Mouse (Mus musculus): Measurements from ENCODE around the gene Lclat1. TPM values are rescaled to one million over a fixed set of nuclear protein-coding genes. Genes with fewer than 3 reads are reported as not detected.
"Not testable (repeated sequence)": the region's sequence is repeated elsewhere in the genome, so short reads cannot be mapped to it uniquely, and the experiment has no call there.

Lclat1 gene
- polyA plus RNA-seq, 1 experiment: 12.4 TPM

- no peak overlapping the region for H3K4me3 ChIP-seq (replicated peaks; ENCODE audit: insufficient read depth, low read depth, low read length)
- no peak for TF ChIP-seq POLR2A (IDR thresholded peaks at IDR 0.05; ENCODE audit: borderline replicate concordance, insufficient read depth, low read length)
- no peak for TF ChIP-seq CTCF (IDR thresholded peaks at IDR 0.05; ENCODE audit: borderline replicate concordance, insufficient read depth, low read depth, low read length)
Observed at GRCm38 (mm10) chr17:73275066-73275465, 167.3 kb downstream of the Lclat1 start.

GRCm38 (mm10) chr17:73277770-73278169 lies 170.0 kb downstream of the Lclat1 start:
- H3K27me3 ChIP-seq (ENCODE audit: control insufficient read depth, insufficient read depth, low read length): no peaks in the 10 kb centered on the region
- no peak for TF ChIP-seq POLR2A (IDR thresholded peaks at IDR 0.05; ENCODE audit: borderline replicate concordance, insufficient read depth, low read length)
- TF ChIP-seq CTCF (IDR thresholded peaks at IDR 0.05; ENCODE audit: borderline replicate concordance, insufficient read depth, low read depth, low read length): no peak
- no peak overlapping the region for H3K27ac ChIP-seq (ENCODE audit: insufficient read depth, low read length)
- H3K4me1 ChIP-seq (ENCODE audit: control insufficient read depth, insufficient read depth, low read length): no peaks in the 10 kb centered on the region
- DNase-seq: no peak
- 92% methylated on average over 4 of the region's 4 CpGs for WGBS
- H3K4me3 ChIP-seq (replicated peaks; ENCODE audit: insufficient read depth, low read depth, low read length): no peak overlapping the region

More at GRCm38 (mm10) chr17:73275066-73275465, 167.3 kb downstream of the Lclat1 start:
- H3K27ac ChIP-seq (ENCODE audit: insufficient read depth, low read length): no peak overlapping the region
- H3K27me3 ChIP-seq (ENCODE audit: control insufficient read depth, insufficient read depth, low read length): no peaks in the 10 kb centered on the region
- no peak for DNase-seq
- H3K4me1 ChIP-seq (ENCODE audit: control insufficient read depth, insufficient read depth, low read length): peaks cover 10% of the 10 kb centered on the region
- WGBS: 94% methylated on average over 10 of the region's 10 CpGs

GRCm38 (mm10) chr17:73282702-73283101 lies 174.9 kb downstream of the Lclat1 start:
- DNase-seq; H3K4me1 ChIP-seq (ENCODE audit: control insufficient read depth, insufficient read depth, low read length); H3K4me3 ChIP-seq (replicated peaks; ENCODE audit: insufficient read depth, low read depth, low read length); H3K27ac ChIP-seq (ENCODE audit: insufficient read depth, low read length); H3K27me3 ChIP-seq (ENCODE audit: control insufficient read depth, insufficient read depth, low read length): not testable (repeated sequence)
- 57% methylated on average over 6 of the region's 6 CpGs for WGBS

GRCm38 (mm10) chr17:73284301-73284700 lies 176.5 kb downstream of the Lclat1 start:
- H3K27me3 ChIP-seq (ENCODE audit: control insufficient read depth, insufficient read depth, low read length): no peaks in the 10 kb centered on the region
- TF ChIP-seq POLR2A (IDR thresholded peaks at IDR 0.05; ENCODE audit: borderline replicate concordance, insufficient read depth, low read length): no peak
- no peak for TF ChIP-seq CTCF (IDR thresholded peaks at IDR 0.05; ENCODE audit: borderline replicate concordance, insufficient read depth, low read depth, low read length)
- no peaks in the 10 kb centered on the region for H3K4me1 ChIP-seq (ENCODE audit: control insufficient read depth, insufficient read depth, low read length)
- DNase-seq: no peak
- H3K27ac ChIP-seq (ENCODE audit: insufficient read depth, low read length): no peak overlapping the region
- 67% methylated on average over 2 of the region's 2 CpGs for WGBS
- no peak overlapping the region for H3K4me3 ChIP-seq (replicated peaks; ENCODE audit: insufficient read depth, low read depth, low read length)

Other genes starting within 250 kb of the Lclat1 start
- 42.9 and 50.2 TPM in 2 replicates for gene Lbh, start 189.7 kb upstream of the Lclat1 start, polyA plus RNA-seq (2012; rRNA removed)

Data from cerebellum, adult 2 months (tissue).